Mouse (Mus musculus) CH12.LX (cell line): ENCODE data around the gene Ddah2. TPM values are rescaled to one million over a fixed set of nuclear protein-coding genes. Genes with fewer than 3 reads are reported as not detected.

Experiments
- DNase-seq: peaks from one replicate; pipeline ENCODE4 v3.0.0-alpha.2; 2013; ENCODE audit errors: extremely low read depth
- H3K27ac ChIP-seq: 2 replicates; pipeline ENCODE4 v1.5.1; 2012; ENCODE audit warnings: low read depth, mild to moderate bottlenecking, control low read depth, moderate library complexity; ENCODE audit not compliant: insufficient read depth
- H3K27me3 ChIP-seq: replicated peaks from 2 replicates; pipeline ENCODE3; 2012; ENCODE audit warnings: inconsistent platforms
- H3K36me3 ChIP-seq, 2 experiments: replicated peaks in 1 of 2; 2 replicates each; pipeline versions ENCODE3 to v1.6.1; 2012; ENCODE audit warnings: inconsistent platforms in 1 of 2, low read length in 1 of 2, mild to moderate bottlenecking in 1 of 2, mixed read lengths in 1 of 2, moderate library complexity in 1 of 2; ENCODE audit not compliant: control insufficient read depth in 1 of 2, insufficient read depth in 1 of 2
- H3K4me1 ChIP-seq, 2 experiments: 2 replicates each; pipeline ENCODE4 v1.6.1; 2012; ENCODE audit warnings: inconsistent platforms in 1 of 2, moderate library complexity in 1 of 2; ENCODE audit not compliant: insufficient read depth in 2 of 2, control insufficient read depth in 1 of 2
- H3K4me2 ChIP-seq: 2 replicates; pipeline ENCODE4 v1.6.1; 2012; ENCODE audit warnings: low read depth, mild to moderate bottlenecking, control low read depth; ENCODE audit not compliant: poor library complexity, insufficient read depth, severe bottlenecking
- H3K4me3 ChIP-seq, 3 experiments: fragments of 150-350 bp in 1 of 3; sonication (generic) in 1 of 3; replicated peaks in 1 of 3; 2 replicates each; pipeline versions ENCODE3 to v1.5.1; 2011 to 2012; ENCODE audit warnings: low read depth in 2 of 3, low read length in 2 of 3, mild to moderate bottlenecking in 2 of 3, moderate library complexity in 2 of 3, control low read depth in 1 of 3, improper control_type of control experiment in 1 of 3, inconsistent platforms in 1 of 3, mixed read lengths in 1 of 3; ENCODE audit not compliant: poor library complexity in 1 of 3
- H3K79me2 ChIP-seq: replicated peaks from 2 replicates; pipeline ENCODE4 v1.6.1; 2012; ENCODE audit warnings: mild to moderate bottlenecking, moderate library complexity; ENCODE audit not compliant: control insufficient read depth, poor library complexity, insufficient read depth, severe bottlenecking; ENCODE audit errors: extremely low read depth
- H3K9ac ChIP-seq: 2 replicates; pipeline ENCODE4 v1.6.1; 2012; ENCODE audit warnings: low read depth, mild to moderate bottlenecking, control low read depth, moderate library complexity; ENCODE audit not compliant: insufficient read depth
- H3K9me3 ChIP-seq: replicated peaks from 2 replicates; pipeline ENCODE3; 2012; ENCODE audit warnings: low read length, inconsistent platforms, mixed read lengths
- CTCF ChIP-seq, 2 experiments: IDR thresholded peaks in 1 of 2; conservative IDR thresholded peaks in 1 of 2; 2 replicates each; pipeline ENCODE4 v1.5.1; 2011 to 2012; ENCODE audit warnings: low read depth in 2 of 2, low read length in 2 of 2, improper control_type of control experiment in 1 of 2, inconsistent platforms in 1 of 2, mild to moderate bottlenecking in 1 of 2, moderate library complexity in 1 of 2
- E2F4 ChIP-seq: IDR thresholded peaks from 2 replicates; pipeline ENCODE4 v1.6.1; 2011; ENCODE audit warnings: low read depth, low read length, improper control_type of control experiment; ENCODE audit not compliant: insufficient replicate concordance
- GABPA ChIP-seq: IDR thresholded peaks from 2 replicates; pipeline ENCODE4 v1.6.1; 2012; ENCODE audit warnings: low read depth, low read length, improper control_type of control experiment, inconsistent platforms; ENCODE audit not compliant: insufficient replicate concordance
- HCFC1 ChIP-seq: IDR thresholded peaks from 2 replicates; pipeline ENCODE4 v1.6.1; 2012; ENCODE audit warnings: low read depth, mild to moderate bottlenecking, inconsistent platforms, low read length, improper control_type of control experiment
- JUND ChIP-seq: conservative IDR thresholded peaks from 2 replicates; pipeline ENCODE4 v1.6.1; 2011; ENCODE audit warnings: low read depth, low read length, improper control_type of control experiment
- KAT2A ChIP-seq: IDR thresholded peaks from 2 replicates; pipeline ENCODE4 v1.6.1; 2012; ENCODE audit warnings: low read length, improper control_type of control experiment, inconsistent platforms; ENCODE audit not compliant: insufficient replicate concordance
- MAX ChIP-seq: IDR thresholded peaks from 2 replicates; pipeline ENCODE4 v1.6.1; 2011; ENCODE audit warnings: low read length, improper control_type of control experiment
- MXI1 ChIP-seq: IDR thresholded peaks from 2 replicates; pipeline ENCODE4 v1.6.1; 2011; ENCODE audit warnings: mild to moderate bottlenecking, low read depth, low read length, improper control_type of control experiment
- MYC ChIP-seq: IDR thresholded peaks from 2 replicates; pipeline ENCODE4 v1.6.1; 2011; ENCODE audit warnings: low read depth, mild to moderate bottlenecking, improper control_type of control experiment, low read length
- NELFE ChIP-seq: IDR thresholded peaks from 2 replicates; pipeline ENCODE4 v1.6.1; 2011; ENCODE audit warnings: low read depth, low read length, improper control_type of control experiment
- POLR2A ChIP-seq: IDR thresholded peaks from 2 replicates; pipeline ENCODE4 v1.6.1; 2011; ENCODE audit warnings: low read depth, mild to moderate bottlenecking, improper control_type of control experiment, low read length
- POLR2AphosphoS2 ChIP-seq: IDR thresholded peaks from 2 replicates; pipeline ENCODE4 v1.6.1; 2011; ENCODE audit warnings: low read depth, low read length, improper control_type of control experiment
- SIN3A ChIP-seq: IDR thresholded peaks from 2 replicates; pipeline ENCODE4 v1.6.1; 2012; ENCODE audit warnings: low read length, improper control_type of control experiment, inconsistent platforms
- SMC3 ChIP-seq: IDR thresholded peaks from 2 replicates; pipeline ENCODE4 v1.6.1; 2011; ENCODE audit warnings: low read depth, low read length, improper control_type of control experiment
- USF2 ChIP-seq: conservative IDR thresholded peaks from 2 replicates; pipeline ENCODE4 v1.6.1; 2011; ENCODE audit warnings: low read depth, low read length, improper control_type of control experiment
- ZMIZ1 ChIP-seq: IDR thresholded peaks from 2 replicates; pipeline ENCODE4 v1.6.1; 2012; ENCODE audit warnings: low read depth, mild to moderate bottlenecking, inconsistent platforms, low read length, improper control_type of control experiment
- dilution Hi-C: fragments of 300-500 bp; cut with MboI; formaldehyde crosslinking; loops from 2 replicates; pipeline ENCODE4 v1.14.3; 2020; ENCODE audit warnings: low sequenced_read_pairs; ENCODE audit not compliant: extremely low pct_unique_long_range_greater_than_20kb, extremely low pct_ligation_motif_present
- in situ Hi-C: fragments of 300-500 bp; cut with MboI; formaldehyde crosslinking; loops from 3 replicates; pipeline ENCODE4 v1.14.3; 2019; ENCODE audit warnings: low sequenced_read_pairs, low pct_ligation_motif_present, low pct_unique_long_range_greater_than_20kb, mixed read lengths
- polyA plus RNA-seq: library from polyadenylated mRNA; unstranded; fragments of >175 nt; gene quantifications from 2 replicates; pipeline ENCODE4 v1.2.1, GENCODE M21; 2012; ENCODE audit warnings: low read depth; ENCODE audit not compliant: insufficient read length
- total RNA-seq, 2 experiments: library from RNA; depleted of rRNA; stranded (reverse); fragments of 300-350 nt in 1 of 2; fragments of >200 nt in 1 of 2; gene quantifications; 2 replicates each; pipeline ENCODE4 v1.2.3; 2012 to 2014

The Ddah2 gene
- total and polyA plus RNA-seq, 3 experiments = 0.94 to 4.8 (median 3.4) TPM

- no peak for DNase-seq
- Histone ChIP-seq H3K9me3 (no peaks in the 10 kb centered on the region), H3K27me3 (no peaks in the 10 kb centered on the region), H3K4me3 (no peak overlapping the region), H3K27ac (no peak overlapping the region), H3K4me2 (no peak overlapping the region), H3K79me2 (no peaks in the 10 kb centered on the region; the same call in none of the 2 replicates), H3K9ac (no peak overlapping the region), H3K36me3 (peaks cover 4 to 48% of the 10 kb centered on the region in 2 experiments), H3K4me1 (peaks cover 14 to 62% of the 10 kb centered on the region in 2 experiments)
- dilution Hi-C loops = no loop called here
- TF ChIP-seq ZMIZ1 = no peak
- no peak for TF ChIP-seq POLR2AphosphoS2
- TF ChIP-seq NELFE = no peak
- TF ChIP-seq MYC = no peak
- no peak for TF ChIP-seq CTCF (conservative IDR thresholded peaks at IDR 0.05 in 1 of 2, IDR thresholded peaks at IDR 0.05 in 1 of 2; ENCODE audit: low read depth in 2 of 2, low read length in 2 of 2)
- TF ChIP-seq POLR2A = peak; percentile 12; the same call in 1 of the 2 replicates
- no peak for TF ChIP-seq SIN3A
- TF ChIP-seq E2F4 = no peak
- in situ Hi-C loops = loop anchor here (5.0 to 10.0 kb wide), 2 partner anchors 42 to 90 kb away; partner anchors contain the start of genes Ly6g5b, Ly6g6c and Mpig6b
These were observed 33.9 kb upstream of the Ddah2 start for GRCm38 (mm10) chr17:35024691-35025488.

GRCm38 (mm10) chr17:35026206-35026605 lies 32.6 kb upstream of the Ddah2 start:
- in situ Hi-C loops (loop anchor here (10.0 kb wide), 1 partner anchor 89 kb away; the partner anchor contains the start of gene Ly6g5b), dilution Hi-C loops (no loop called here)
- Histone ChIP-seq H3K4me1 (peaks cover 14 to 65% of the 10 kb centered on the region in 2 experiments), H3K36me3 (peaks cover 4 to 59% of the 10 kb centered on the region in 2 experiments), H3K9me3 (no peaks in the 10 kb centered on the region), H3K4me2 (peak overlapping the region; percentile 16; the same call in 1 of the 2 replicates), H3K79me2 (no peaks in the 10 kb centered on the region; the same call in none of the 2 replicates), H3K9ac (peak overlapping the region; percentile 20; the same call in 1 of the 2 replicates), H3K4me3 (peak overlapping the region; percentile 35 to 58 (median 47)), H3K27me3 (no peaks in the 10 kb centered on the region), H3K27ac (no peak overlapping the region)
- no peak for DNase-seq
- TF ChIP-seq KAT2A (no peak), MAX (no peak), HCFC1 (no peak), MXI1 (no peak), SMC3 (no peak), E2F4 (no peak), GABPA (no peak), JUND (no peak), USF2 (no peak)
